19 mouse cellular contexts compared by ENCODE assay signal in genomic region chr11:116913573-116913972, GRCm38 (mm10). TPM values are rescaled to one million over a fixed set of nuclear protein-coding genes. Genes with fewer than 3 reads are reported as not detected.
A peak's percentile ranks its signal among the peaks of the same experiment; 100 is the strongest.
DNase-seq lines count a peak whose midpoint lies in the region; ATAC-seq lines count a peak whose summit lies in the region.
"Had no signal": no experiment of that assay in that cellular context is flagged by ENCODE, and none has a peak within 500 bp of the region (broad histone marks: within the 10 kb centered on the region; RNA-seq: fewer than 3 reads in every experiment).

No protein-coding gene starts in this region.

- peaks cover 8% of the 10 kb centered on the region; the same call in 1 of the 2 replicates for H3K4me1 ChIP-seq in kidney, embryonic 16.5 days (ENCODE audit: insufficient read depth, low read length)
- H3K4me1 ChIP-seq in forebrain, embryonic 16.5 days (replicated peaks; ENCODE audit: control insufficient read depth, insufficient read depth, low read length) = peaks cover 21% of the 10 kb centered on the region
- 0 out of 2 replicates have a peak, but pooled peaks cover 11% of the 10 kb centered on the region for H3K4me1 ChIP-seq in midbrain, embryonic 14.5 days (ENCODE audit: control insufficient read depth, insufficient read depth, low read length)
- H3K4me1 ChIP-seq: heart, embryonic 13.5 days had no signal

- no peak overlapping the region for H3K4me3 ChIP-seq in kidney, embryonic 16.5 days (ENCODE audit: low read length)
- H3K4me3 ChIP-seq in forebrain, embryonic 16.5 days (replicated peaks; ENCODE audit: low read length) = no peak overlapping the region
- H3K4me3 ChIP-seq in midbrain, embryonic 14.5 days (replicated peaks; ENCODE audit: low read depth, low read length) = no peak overlapping the region
- H3K4me3 ChIP-seq: embryonic facial prominence, embryonic 13.5 days; heart, embryonic 13.5 days had no signal

- H3K4me2 ChIP-seq in kidney, embryonic 16.5 days (replicated peaks; ENCODE audit: low read depth, low read length) = 0 out of 2 replicates have a peak overlapping the region, but pooled peaks have one; percentile 10
- H3K4me2 ChIP-seq in forebrain, embryonic 16.5 days (ENCODE audit: low read length) = no peak overlapping the region
- no peak overlapping the region for H3K4me2 ChIP-seq in midbrain, embryonic 14.5 days (ENCODE audit: low read length)
- H3K4me2 ChIP-seq: embryonic facial prominence, embryonic 13.5 days; heart, embryonic 13.5 days had no signal

- ATAC-seq in kidney, embryonic 16.5 days (ENCODE audit: low FRiP score, low TSS enrichment) = no peak
- ATAC-seq in forebrain, embryonic 16.5 days = no peak
- no peak for ATAC-seq in midbrain, embryonic 14.5 days (ENCODE audit: low FRiP score, low TSS enrichment)
- ATAC-seq in erythroblast, adult 5-6 weeks (replicated peaks; ENCODE audit: low FRiP score, poor library complexity, severe bottlenecking) = no peak

- DNase-seq in kidney, postnatal 14 days = no peak
- DNase-seq in MN1 (ENCODE audit: low spot score) = peak; percentile 20
- DNase-seq in midbrain, embryonic 14.5 days = peak; percentile 41
- no peak for DNase-seq in thymus, postnatal 4 days
- DNase-seq in kidney, adult 8-10 months = no peak
- DNase-seq: adrenal gland, postnatal 25 days; cerebellum, postnatal 14 days; gastrocnemius, postnatal 36 days; liver; lung, adult 2 months; thymus, adult 2 months had no signal

- 47% methylated on average over 16 of the region's 16 CpGs for WGBS in kidney, embryonic 16.5 days
- 44% methylated on average over 16 of the region's 16 CpGs for WGBS in forebrain, embryonic 16.5 days
- WGBS in midbrain, embryonic 14.5 days = 23% methylated on average over 16 of the region's 16 CpGs

- no peak overlapping the region for H3K9ac ChIP-seq in kidney, embryonic 16.5 days (replicated peaks; ENCODE audit: low read length)
- 0 out of 2 replicates have a peak overlapping the region, but pooled peaks have one; percentile 15 for H3K9ac ChIP-seq in forebrain, embryonic 16.5 days (replicated peaks; ENCODE audit: low read depth, low read length)
- H3K9ac ChIP-seq in midbrain, embryonic 14.5 days (replicated peaks; ENCODE audit: low read length) = no peak overlapping the region
- H3K9ac ChIP-seq: embryonic facial prominence, embryonic 13.5 days; heart, embryonic 13.5 days had no signal

- no peaks in the 10 kb centered on the region for H3K36me3 ChIP-seq in kidney, embryonic 16.5 days (ENCODE audit: insufficient read depth, low read length)
- H3K36me3 ChIP-seq in forebrain, embryonic 16.5 days (ENCODE audit: control insufficient read depth, insufficient read depth) = no peaks in the 10 kb centered on the region
- H3K36me3 ChIP-seq in midbrain, embryonic 14.5 days (ENCODE audit: control insufficient read depth, insufficient read depth, low read length) = no peaks in the 10 kb centered on the region
- H3K36me3 ChIP-seq: embryonic facial prominence, embryonic 13.5 days; G1E; heart, embryonic 13.5 days had no signal

- H3K27ac ChIP-seq in kidney, embryonic 16.5 days (ENCODE audit: low read length) = no peak overlapping the region
- H3K27ac ChIP-seq in forebrain, embryonic 16.5 days (ENCODE audit: low read length) = peak overlapping the region; percentile 33
- H3K27ac ChIP-seq in midbrain, embryonic 14.5 days (replicated peaks; ENCODE audit: low read depth, low read length) = peak overlapping the region; percentile 22; the same call in 1 of the 2 replicates
- H3K27ac ChIP-seq: embryonic facial prominence, embryonic 13.5 days; heart, embryonic 13.5 days; kidney, postnatal 0 days had no signal

- peaks cover 23% of the 10 kb centered on the region for H3K27me3 ChIP-seq in kidney, embryonic 16.5 days (ENCODE audit: insufficient read depth, low read length)
- H3K27me3 ChIP-seq in forebrain, embryonic 16.5 days (replicated peaks; ENCODE audit: control insufficient read depth, insufficient read depth, low read length) = no peaks in the 10 kb centered on the region; the same call in 1 of the 2 replicates
- H3K27me3 ChIP-seq in midbrain, embryonic 14.5 days (ENCODE audit: control insufficient read depth, insufficient read depth, low read length) = 0 out of 2 replicates have a peak, but pooled peaks cover 4% of the 10 kb centered on the region

- no peaks in the 10 kb centered on the region for H3K9me3 ChIP-seq in kidney, embryonic 16.5 days (ENCODE audit: low read length)
- no peaks in the 10 kb centered on the region for H3K9me3 ChIP-seq in forebrain, embryonic 16.5 days (ENCODE audit: control insufficient read depth, low read length)
- no peaks in the 10 kb centered on the region for H3K9me3 ChIP-seq in midbrain, embryonic 14.5 days (ENCODE audit: control insufficient read depth, low read length)
- H3K9me3 ChIP-seq: embryonic facial prominence, embryonic 13.5 days; heart, embryonic 13.5 days had no signal

RNA-seq across cellular contexts. Expression of gene Mgat5b, which starts 5.1 kb away (rescaled TPM):
- polyA plus RNA-seq in kidney, embryonic 16.5 days (2015; fragmentation: Nextera tagmentation; extraction: Ambion mirVana) = 0.21 and 0.24 TPM in 2 replicates
- 30.0 and 33.0 TPM in 2 replicates for polyA plus RNA-seq in forebrain, embryonic 16.5 days (2015; fragmentation: Nextera tagmentation; extraction: Ambion mirVana)
- 24.2 and 31.4 TPM in 2 replicates for polyA plus RNA-seq in midbrain, embryonic 14.5 days (2014; fragmentation: Nextera tagmentation; extraction: Ambion mirVana)
- not detected in 2 replicates for total RNA-seq in erythroblast, adult 5-6 weeks (2015; ENCODE audit: low replicate concordance)
- total RNA-seq in erythroblast, adult 5-6 weeks (2017; ENCODE audit: low replicate concordance) = not detected in 2 replicates
- total RNA-seq: gastrocnemius, postnatal 36 days had no signal
- polyA plus RNA-seq: C2C12, G1E had no signal

Comparison
In these comparisons a context has a peak if more than half of its experiments do, and no peak if none do; other contexts are left out.
1. DNase-seq: peak in MN1 (single experiment) and midbrain, embryonic 14.5 days (single experiment); none in kidney, postnatal 14 days (single experiment), thymus, postnatal 4 days (single experiment) and kidney, adult 8-10 months (0 of 2).
2. RNA of gene Mgat5b, which starts 5.1 kb away (polyA plus RNA-seq): 30.0 to 33.0 TPM in forebrain, embryonic 16.5 days and 24.2 to 31.4 TPM in midbrain, embryonic 14.5 days; 0.21 to 0.24 TPM in kidney, embryonic 16.5 days; every median in the first group is over 10 times any median in the second.